Mouse (Mus musculus) liver, postnatal 0 days (tissue): ENCODE measurements around the gene Ctc1.

Source experiments
- CTCF ChIP-seq: sonication (generic); IDR thresholded peaks from 2 replicates; pipeline ENCODE4 v1.5.1; 2016; ENCODE audit warnings: antibody characterized with exemption, low read depth
- EP300 ChIP-seq: IDR thresholded peaks from 2 replicates; pipeline ENCODE4 v1.6.1; 2016; ENCODE audit warnings: antibody characterized with exemption, low read depth, mild to moderate bottlenecking

- TF ChIP-seq CTCF, result no peak
- TF ChIP-seq EP300, result no peak
Observed at GRCm38 (mm10) chr11:68997080-68997479, 18.6 kb upstream of the Ctc1 start.
